Mouse (Mus musculus) ES-Bruce4 (cell line): ENCODE data around the gene Slc9a9.

Experiments
- CTCF ChIP-seq: IDR thresholded peaks from one replicate; pipeline ENCODE4 v1.8.1; 2011; ENCODE audit warnings: low read depth, low read length
- EP300 ChIP-seq: IDR thresholded peaks from 2 replicates; pipeline ENCODE4 v1.6.1; 2011; ENCODE audit warnings: low read depth, low read length; ENCODE audit not compliant: insufficient read depth
- POLR2A ChIP-seq: IDR thresholded peaks from one replicate; pipeline ENCODE4 v1.8.1; 2011; ENCODE audit warnings: low read length; ENCODE audit not compliant: insufficient read depth

DNA sequence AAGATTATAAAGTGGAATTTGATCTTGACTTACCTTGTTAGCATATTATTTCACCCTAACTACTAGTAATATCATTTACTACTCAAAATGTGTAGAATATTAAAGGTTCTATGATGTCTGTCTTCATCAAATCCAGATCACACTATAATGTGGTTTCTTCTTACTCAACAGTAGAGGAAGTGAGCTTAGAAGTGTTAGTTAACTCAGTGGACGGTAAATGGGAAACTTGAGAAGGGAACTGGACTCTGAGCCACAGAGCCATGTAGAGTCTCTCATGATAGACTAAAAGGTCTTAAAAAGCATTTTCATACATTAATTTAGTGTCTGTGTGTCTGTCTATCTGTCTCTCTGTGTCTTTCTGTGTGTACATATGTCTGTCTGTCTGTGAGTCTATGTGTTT, 64.6 kb downstream of the Slc9a9 start:
- TF ChIP-seq CTCF = no peak
- no peak for TF ChIP-seq POLR2A
- no peak for TF ChIP-seq EP300
